Mouse (Mus musculus) MEL (cell line): Measurements from ENCODE around the gene Farp2. TPM values are rescaled to one million over a fixed set of nuclear protein-coding genes. Genes with fewer than 3 reads are reported as not detected.

Experiments used
- DNase-seq: peaks from one replicate; pipeline ENCODE4 v3.0.0; 2011; ENCODE audit warnings: low read depth, low spot score
- H3K27ac ChIP-seq: 2 replicates; pipeline ENCODE4 v1.5.1; 2012; ENCODE audit warnings: low read depth, mild to moderate bottlenecking, control low read depth, low read length, moderate library complexity; ENCODE audit not compliant: control insufficient read depth
- H3K27me3 ChIP-seq, 2 experiments: fragments of 150-350 bp in 1 of 2; sonication (generic) in 1 of 2; 2 replicates each; pipeline ENCODE4 v1.6.1; 2012; ENCODE audit warnings: low read length in 2 of 2, mild to moderate bottlenecking in 2 of 2, improper control_type of control experiment in 1 of 2, moderate library complexity in 1 of 2; ENCODE audit not compliant: insufficient read depth in 2 of 2, control insufficient read depth in 1 of 2
- H3K36me3 ChIP-seq, 2 experiments: 2 replicates each; pipeline ENCODE4 v1.6.1; 2012 to 2014; ENCODE audit warnings: low read length in 2 of 2, improper control_type of control experiment in 1 of 2, inconsistent platforms in 1 of 2, mild to moderate bottlenecking in 1 of 2; ENCODE audit not compliant: insufficient read depth in 2 of 2, control insufficient read depth in 1 of 2
- H3K4me1 ChIP-seq, 2 experiments: fragments of 150-350 bp in 1 of 2; sonication (generic) in 1 of 2; 2 replicates each; pipeline ENCODE4 v1.6.1; 2012; ENCODE audit warnings: low read length in 2 of 2, improper control_type of control experiment in 1 of 2, mild to moderate bottlenecking in 1 of 2; ENCODE audit not compliant: insufficient read depth in 2 of 2, control insufficient read depth in 1 of 2
- H3K4me3 ChIP-seq, 2 experiments: fragments of 150-350 bp in 1 of 2; sonication (generic) in 1 of 2; 2 replicates each; pipeline ENCODE4 v1.5.1; 2012; ENCODE audit warnings: low read depth in 2 of 2, low read length in 2 of 2, mild to moderate bottlenecking in 2 of 2, moderate library complexity in 2 of 2, control low read depth in 1 of 2, improper control_type of control experiment in 1 of 2; ENCODE audit not compliant: control insufficient read depth in 1 of 2, insufficient read depth in 1 of 2
- H3K79me2 ChIP-seq: 2 replicates; pipeline ENCODE4 v1.6.1; 2012; ENCODE audit warnings: mild to moderate bottlenecking, low read length, moderate library complexity; ENCODE audit not compliant: control insufficient read depth, poor library complexity, insufficient read depth
- H3K9ac ChIP-seq: 2 replicates; pipeline ENCODE4 v1.6.1; 2012; ENCODE audit warnings: low read depth, mild to moderate bottlenecking, control low read depth, low read length, moderate library complexity; ENCODE audit not compliant: control insufficient read depth, poor library complexity, severe bottlenecking
- H3K9me3 ChIP-seq: fragments of 150-350 bp; sonication (generic); replicated peaks from 2 replicates; pipeline ENCODE4 v1.6.1; 2012; ENCODE audit warnings: mild to moderate bottlenecking, low read length, improper control_type of control experiment, moderate library complexity; ENCODE audit not compliant: insufficient read depth
- BHLHE40 ChIP-seq: IDR thresholded peaks from 2 replicates; pipeline ENCODE4 v1.6.1; 2012; ENCODE audit warnings: low read depth, mild to moderate bottlenecking, inconsistent platforms, low read length, improper control_type of control experiment, borderline replicate concordance
- CHD1 ChIP-seq: IDR thresholded peaks from 2 replicates; pipeline ENCODE4 v1.6.1; 2012; ENCODE audit warnings: low read depth, mild to moderate bottlenecking, inconsistent platforms, low read length, improper control_type of control experiment
- CHD2 ChIP-seq: IDR thresholded peaks from 2 replicates; pipeline ENCODE4 v1.6.1; 2011; ENCODE audit warnings: low read length, improper control_type of control experiment
- CTCF ChIP-seq, 3 experiments: IDR thresholded peaks in 2 of 3; conservative IDR thresholded peaks in 1 of 3; 2 replicates each; pipeline ENCODE4 v1.5.1; 2011 to 2012; ENCODE audit warnings: low read length in 3 of 3, low read depth in 2 of 3, mild to moderate bottlenecking in 2 of 3, improper control_type of control experiment in 1 of 3, inconsistent platforms in 1 of 3, mixed read lengths in 1 of 3, moderate library complexity in 1 of 3; ENCODE audit not compliant: control insufficient read depth in 1 of 3, insufficient read depth in 1 of 3, poor library complexity in 1 of 3, severe bottlenecking in 1 of 3
- EP300 ChIP-seq, 2 experiments: IDR thresholded peaks; 2 replicates each; pipeline ENCODE4 v1.6.1; 2011; ENCODE audit warnings: improper control_type of control experiment in 2 of 2, low read length in 2 of 2, low read depth in 1 of 2, mild to moderate bottlenecking in 1 of 2
- ETS1 ChIP-seq: IDR thresholded peaks from 2 replicates; pipeline ENCODE4 v1.6.1; 2012; ENCODE audit warnings: low read depth, mild to moderate bottlenecking, inconsistent platforms, low read length, improper control_type of control experiment, moderate library complexity
- GABPA ChIP-seq: IDR thresholded peaks from 2 replicates; pipeline ENCODE4 v1.6.1; 2012; ENCODE audit warnings: low read depth, mild to moderate bottlenecking, inconsistent platforms, low read length, improper control_type of control experiment, moderate library complexity
- GATA1 ChIP-seq: IDR thresholded peaks from 2 replicates; pipeline ENCODE4 v1.6.1; 2011; ENCODE audit warnings: low read depth, low read length, improper control_type of control experiment
- HCFC1 ChIP-seq: IDR thresholded peaks from 2 replicates; pipeline ENCODE4 v1.6.1; 2012; ENCODE audit warnings: low read depth, mild to moderate bottlenecking, inconsistent platforms, low read length, improper control_type of control experiment, moderate library complexity
- MAFK ChIP-seq: IDR thresholded peaks from 2 replicates; pipeline ENCODE4 v1.6.1; 2011; ENCODE audit warnings: low read depth, mild to moderate bottlenecking, low read length, improper control_type of control experiment, borderline replicate concordance
- MAZ ChIP-seq: IDR thresholded peaks from 2 replicates; pipeline ENCODE4 v1.6.1; 2012; ENCODE audit warnings: low read depth, mild to moderate bottlenecking, inconsistent platforms, low read length, improper control_type of control experiment
- MEF2A ChIP-seq: IDR thresholded peaks from 2 replicates; pipeline ENCODE4 v1.6.1; 2014; ENCODE audit warnings: low read depth, mild to moderate bottlenecking, inconsistent platforms, low read length, improper control_type of control experiment; ENCODE audit not compliant: poor library complexity, insufficient replicate concordance, severe bottlenecking; ENCODE audit errors: extremely low read depth
- RAD21 ChIP-seq: IDR thresholded peaks from 2 replicates; pipeline ENCODE4 v1.6.1; 2011; ENCODE audit warnings: mild to moderate bottlenecking, low read depth, low read length, improper control_type of control experiment
- TBP ChIP-seq: IDR thresholded peaks from 2 replicates; pipeline ENCODE4 v1.8.0; 2011; ENCODE audit warnings: low read depth, low read length, improper control_type of control experiment
- TCF12 ChIP-seq: IDR thresholded peaks from 2 replicates; pipeline ENCODE4 v1.6.1; 2014; ENCODE audit warnings: low read depth, mild to moderate bottlenecking, inconsistent platforms, low read length, improper control_type of control experiment, moderate library complexity
- USF1 ChIP-seq: IDR thresholded peaks from 2 replicates; pipeline ENCODE4 v1.6.1; 2014; ENCODE audit warnings: low read depth, mild to moderate bottlenecking, inconsistent platforms, low read length, improper control_type of control experiment, moderate library complexity
- ZC3H11A ChIP-seq: IDR thresholded peaks from 2 replicates; pipeline ENCODE4 v1.6.1; 2012; ENCODE audit warnings: low read depth, mild to moderate bottlenecking, inconsistent platforms, low read length, improper control_type of control experiment
- ZKSCAN1 ChIP-seq: IDR thresholded peaks from 2 replicates; pipeline ENCODE4 v1.6.1; 2012; ENCODE audit warnings: low read depth, mild to moderate bottlenecking, inconsistent platforms, low read length, improper control_type of control experiment, moderate library complexity
- ZMIZ1 ChIP-seq: IDR thresholded peaks from 2 replicates; pipeline ENCODE4 v1.6.1; 2012; ENCODE audit warnings: low read depth, mild to moderate bottlenecking, inconsistent platforms, low read length, improper control_type of control experiment, moderate library complexity
- polyA plus RNA-seq, 2 experiments: library from polyadenylated mRNA; stranded (reverse) in 1 of 2; unstranded in 1 of 2; fragments of >175 nt in 1 of 2; fragments of >200 nt in 1 of 2; gene quantifications; 2 replicates each; pipeline versions ENCODE4 v1.2.1 to v1.2.4; 2012; ENCODE audit warnings: low replicate concordance in 2 of 2, low read depth in 1 of 2; ENCODE audit not compliant: insufficient read length in 2 of 2, insufficient read depth in 1 of 2, missing spikeins in 1 of 2
- total RNA-seq: library from RNA; depleted of rRNA; stranded (reverse); fragments of 300-350 nt; gene quantifications from 2 replicates; pipeline ENCODE4 v1.2.3, GENCODE M21; 2012

The Farp2 gene
- total and polyA plus RNA-seq, 3 experiments = 9.7 to 12.0 TPM; not detected in 1

DNA sequence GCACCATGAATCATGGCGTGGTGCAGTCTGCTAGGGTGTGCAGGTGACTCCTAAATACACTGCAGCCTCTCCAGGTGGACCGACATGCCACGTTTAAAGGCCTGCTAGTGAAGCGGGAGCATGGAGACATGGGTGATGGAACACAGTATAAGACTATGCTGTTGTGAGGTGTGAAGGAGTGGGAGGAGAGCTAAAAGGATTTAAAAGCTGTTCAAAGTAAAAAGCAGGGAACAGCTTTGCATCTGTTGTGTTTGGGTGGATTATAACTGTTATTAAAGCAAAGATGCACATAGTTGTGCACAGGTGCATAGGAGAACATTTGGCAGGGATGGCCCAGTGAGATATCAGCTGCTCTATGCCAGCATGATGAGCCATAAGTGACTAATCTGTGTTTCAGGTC lies 66.0 kb downstream of the Farp2 start:
- Histone ChIP-seq H3K36me3 (no peaks in the 10 kb centered on the region; a peak in 1 of 4 replicates), H3K4me1 (no peaks in the 10 kb centered on the region), H3K4me3 (no peak overlapping the region), H3K9ac (no peak overlapping the region), H3K27me3 (no peaks in the 10 kb centered on the region)
- DNase-seq = no peak
- TF ChIP-seq ZMIZ1 (no peak), TBP (no peak), EP300 (IDR thresholded peaks at IDR 0.05; ENCODE audit: low read depth in 1 of 2, low read length in 2 of 2) (no peak), GATA1 (no peak), ZC3H11A (no peak)
- TF ChIP-seq, all 39 proteins: peak for 0
- Histone ChIP-seq H3K79me2 (no peaks in the 10 kb centered on the region), H3K9me3 (no peaks in the 10 kb centered on the region), H3K27ac (no peak overlapping the region)

DNA sequence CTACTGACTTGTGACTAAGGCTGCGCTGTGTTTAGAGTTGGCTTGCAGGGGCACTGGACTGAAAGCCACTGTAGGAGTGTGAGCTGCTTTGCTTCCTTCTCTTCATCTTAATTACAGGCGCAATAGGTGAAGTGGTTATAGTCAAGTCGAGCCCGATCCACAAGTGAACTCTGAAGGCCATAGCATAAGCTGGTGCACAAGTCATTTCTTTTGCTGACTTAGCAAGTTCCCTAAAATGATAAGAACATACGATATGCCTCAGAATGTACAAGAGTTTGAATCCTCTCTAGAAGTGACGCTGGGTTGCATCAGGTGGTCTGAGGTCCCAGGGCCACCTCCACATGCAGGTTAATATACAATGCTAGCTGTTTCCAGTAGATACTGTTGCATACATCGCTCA lies 69.7 kb downstream of the Farp2 start:
- H3K4me3 ChIP-seq = no peak overlapping the region
- H3K9me3 ChIP-seq = no peaks in the 10 kb centered on the region
- no peaks in the 10 kb centered on the region for H3K79me2 ChIP-seq
- DNase-seq = peak; percentile 24
- H3K36me3 ChIP-seq = no peaks in the 10 kb centered on the region
- TF ChIP-seq TCF12 (no peak), CHD1 (no peak), RAD21 (no peak), ZKSCAN1 (no peak), MEF2A (no peak), USF1 (no peak), ZMIZ1 (no peak), GABPA (no peak), ETS1 (peak; percentile 24; the same call in 1 of the 2 replicates), CTCF (IDR thresholded peaks at IDR 0.05 in 2 of 3, conservative IDR thresholded peaks at IDR 0.05 in 1 of 3; ENCODE audit: control insufficient read depth in 1 of 3, insufficient read depth in 1 of 3, low read depth in 2 of 3, low read length in 3 of 3, poor library complexity in 1 of 3, severe bottlenecking in 1 of 3) (no peak), BHLHE40 (no peak), CHD2 (no peak), HCFC1 (no peak), MAFK (peak; percentile 83; the same call in 1 of the 2 replicates), MAZ (no peak)
- no peaks in the 10 kb centered on the region for H3K4me1 ChIP-seq
- no peak overlapping the region for H3K27ac ChIP-seq
- no peaks in the 10 kb centered on the region for H3K27me3 ChIP-seq
- H3K9ac ChIP-seq = no peak overlapping the region
